Mouse (Mus musculus) megakaryocyte progenitor cell, adult 5-6 weeks (primary cell): ENCODE measurements around the gene Fam163b. TPM values are rescaled to one million over a fixed set of nuclear protein-coding genes. Genes with fewer than 3 reads are reported as not detected.

Source experiments
- total RNA-seq, 2 experiments: library from RNA; stranded (forward) in 1 of 2; stranded (reverse) in 1 of 2; fragments of 157-497, 149-512 nt in 1 of 2; fragments of 200-1000 nt in 1 of 2; gene quantifications; 2 replicates each; pipeline versions ENCODE4 v1.2.3 to v1.2.4; 2015 to 2017

The Fam163b gene
- total RNA-seq, 2 experiments from 2014 or later = not detected

Other genes starting within 250 kb of the Fam163b start
- gene Surf6, start 239.6 kb downstream of the Fam163b start, total RNA-seq (2015) = 14.7 and 26.2 TPM in 2 replicates
- 50.7 and 56.8 TPM in 2 replicates for gene Surf6, start 239.6 kb downstream of the Fam163b start, total RNA-seq (2017)
- gene Med22, start 231.8 kb downstream of the Fam163b start, total RNA-seq (2015) = 7.2 and 7.7 TPM in 2 replicates
- 17.0 and 17.6 TPM in 2 replicates for gene Med22, start 231.8 kb downstream of the Fam163b start, total RNA-seq (2017)
- 2,379 and 2,445 TPM in 2 replicates for gene Rpl7a, start 231.7 kb downstream of the Fam163b start, total RNA-seq (2015)
- 2,150 and 2,311 TPM in 2 replicates for gene Rpl7a, start 231.7 kb downstream of the Fam163b start, total RNA-seq (2017)
- 55.3 and 55.8 TPM in 2 replicates for gene Surf2, start 226.1 kb downstream of the Fam163b start, total RNA-seq (2015)
- gene Surf2, start 226.1 kb downstream of the Fam163b start, total RNA-seq (2017) = 62.8 and 86.7 TPM in 2 replicates
- gene Surf1, start 226.0 kb downstream of the Fam163b start, total RNA-seq (2015) = 72.3 and 90.4 TPM in 2 replicates
- gene Surf1, start 226.0 kb downstream of the Fam163b start, total RNA-seq (2017) = 51.3 and 73.5 TPM in 2 replicates
- 121 and 123 TPM in 2 replicates for gene Surf4, start 208.6 kb downstream of the Fam163b start, total RNA-seq (2015)
- 107 and 114 TPM in 2 replicates for gene Surf4, start 208.6 kb downstream of the Fam163b start, total RNA-seq (2017)
- gene Stkld1, start 208.4 kb downstream of the Fam163b start, total RNA-seq (2015) = 0.05 and 0.15 TPM in 2 replicates
- gene Stkld1, start 208.4 kb downstream of the Fam163b start, total RNA-seq (2017) = 0.14 TPM in 1 of 2 replicates, not detected in the other
- gene Rexo4, start 178.1 kb downstream of the Fam163b start, total RNA-seq (2015) = 24.9 and 25.2 TPM in 2 replicates
- gene Rexo4, start 178.1 kb downstream of the Fam163b start, total RNA-seq (2017) = 88.4 and 127 TPM in 2 replicates
- gene Adamts13, start 169.1 kb downstream of the Fam163b start, total RNA-seq (2015) = 0.15 and 1.3 TPM in 2 replicates
- not detected in 2 replicates for gene Adamts13, start 169.1 kb downstream of the Fam163b start, total RNA-seq (2017)
- gene Cacfd1, start 132.6 kb downstream of the Fam163b start, total RNA-seq (2015) = 15.9 and 18.2 TPM in 2 replicates
- gene Cacfd1, start 132.6 kb downstream of the Fam163b start, total RNA-seq (2017) = 5.1 and 11.5 TPM in 2 replicates
- gene Slc2a6, start 114.5 kb downstream of the Fam163b start, total RNA-seq (2015) = 2.7 and 2.9 TPM in 2 replicates
- 4.6 and 6.7 TPM in 2 replicates for gene Slc2a6, start 114.5 kb downstream of the Fam163b start, total RNA-seq (2017)
- not detected in 2 replicates for gene Mymk, start 70.3 kb downstream of the Fam163b start, total RNA-seq (2015)
- gene Mymk, start 70.3 kb downstream of the Fam163b start, total RNA-seq (2017) = not detected in 2 replicates
- not detected in 2 replicates for gene Adamtsl2, start 63.1 kb downstream of the Fam163b start, total RNA-seq (2015)
- gene Adamtsl2, start 63.1 kb downstream of the Fam163b start, total RNA-seq (2017) = not detected in 2 replicates
- not detected in 2 replicates for gene Dbh, start 22.7 kb upstream of the Fam163b start, total RNA-seq (2015)
- not detected in 2 replicates for gene Dbh, start 22.7 kb upstream of the Fam163b start, total RNA-seq (2017)
- not detected in 2 replicates for gene Sardh, start 105.8 kb upstream of the Fam163b start, total RNA-seq (2015)
- not detected in 2 replicates for gene Sardh, start 105.8 kb upstream of the Fam163b start, total RNA-seq (2017)